Mouse (Mus musculus): ENCODE results near the gene Ppig.

DNA sequence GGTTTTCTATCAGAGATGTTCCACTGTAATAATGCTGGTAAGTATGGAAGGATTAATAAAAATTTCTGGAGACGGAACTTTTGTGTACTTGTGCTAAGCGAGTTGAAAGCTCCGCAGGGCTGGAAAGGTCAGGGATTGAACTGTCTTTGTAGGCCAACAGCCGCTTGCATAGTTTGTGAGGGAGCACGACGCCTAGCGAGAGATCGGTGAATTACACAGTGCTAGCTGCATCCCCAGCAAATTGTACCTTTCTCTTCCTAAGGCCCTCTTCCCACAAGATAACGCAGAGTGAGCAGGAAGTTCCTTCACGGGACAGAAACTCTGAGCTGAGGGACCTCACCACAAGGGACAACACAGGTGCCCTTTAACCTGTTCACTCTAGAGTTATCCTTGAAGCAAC is 67.9 kb downstream of the Ppig start:
- no peak for TF ChIP-seq ZNF384 (IDR thresholded peaks at IDR 0.05; ENCODE audit: low read depth, low read length)
- TF ChIP-seq MAFK (IDR thresholded peaks at IDR 0.05; ENCODE audit: insufficient read depth, low read depth, low read length): no peak
- no peak for TF ChIP-seq HCFC1 (IDR thresholded peaks at IDR 0.05; ENCODE audit: borderline replicate concordance, insufficient read depth, low read length)
